Mouse (Mus musculus): Measurements from ENCODE around the gene Usp49. TPM values are rescaled to one million over a fixed set of nuclear protein-coding genes. Genes with fewer than 3 reads are reported as not detected.
"Not testable (repeated sequence)": the region's sequence is repeated elsewhere in the genome, so short reads cannot be mapped to it uniquely, and the experiment has no call there.

Usp49 gene
- polyA plus RNA-seq, 1 experiment, result 6.7 TPM

- Histone ChIP-seq H3K4me3 (replicated peaks; ENCODE audit: extremely low read depth, low read depth, low read length) (no peak overlapping the region), H3K4me1 (ENCODE audit: control insufficient read depth, insufficient read depth, low read length) (0 out of 2 replicates have a peak, but pooled peaks cover 3% of the 10 kb centered on the region)
- no peak for DNase-seq
- WGBS, result 75% methylated on average over 7 of the region's 7 CpGs
- TF ChIP-seq CTCF (IDR thresholded peaks at IDR 0.05; ENCODE audit: insufficient read depth, low read length) (no peak), POLR2A (IDR thresholded peaks at IDR 0.05; ENCODE audit: borderline replicate concordance, extremely low read depth, low read depth, low read length) (no peak)
Measured at GRCm38 (mm10) chr17:47633999-47634770, 3.7 kb downstream of the Usp49 start.

DNA sequence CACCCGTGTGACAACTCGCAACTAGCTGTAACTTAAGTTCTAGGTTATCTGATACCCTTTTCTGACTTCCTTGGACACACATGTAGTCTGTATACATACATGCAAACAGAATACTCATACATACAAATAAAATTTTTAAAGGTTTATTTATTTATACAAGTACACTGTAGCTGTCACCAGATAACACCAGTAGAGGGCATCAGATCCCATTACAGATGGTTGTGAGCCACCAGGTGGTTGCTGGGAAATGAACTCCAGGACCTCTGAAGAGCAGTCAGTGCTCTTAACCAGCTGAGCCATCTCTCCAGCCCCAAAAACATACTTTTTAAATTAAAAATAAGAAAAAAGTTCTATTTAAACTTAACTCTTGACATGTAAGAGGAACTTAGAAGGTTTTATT lies 12.5 kb downstream of the Usp49 start:
- H3K4me3 ChIP-seq (replicated peaks; ENCODE audit: extremely low read depth, low read depth, low read length), result no peak overlapping the region
- no peak for DNase-seq
- 83% methylated on average over 2 of the region's 2 CpGs for WGBS
- TF ChIP-seq POLR2A (IDR thresholded peaks at IDR 0.05; ENCODE audit: borderline replicate concordance, extremely low read depth, low read depth, low read length), result no peak
- no peaks in the 10 kb centered on the region for H3K4me1 ChIP-seq (ENCODE audit: control insufficient read depth, insufficient read depth, low read length)

GRCm38 (mm10) chr17:47646683-47647082 lies 16.2 kb downstream of the Usp49 start:
- H3K4me3 ChIP-seq (replicated peaks; ENCODE audit: extremely low read depth, low read depth, low read length), result no peak overlapping the region
- H3K4me1 ChIP-seq (ENCODE audit: control insufficient read depth, insufficient read depth, low read length), result no peaks in the 10 kb centered on the region
- TF ChIP-seq POLR2A (IDR thresholded peaks at IDR 0.05; ENCODE audit: borderline replicate concordance, extremely low read depth, low read depth, low read length), result no peak
- TF ChIP-seq CTCF (IDR thresholded peaks at IDR 0.05; ENCODE audit: insufficient read depth, low read length), result peak; percentile 36; the same call in 1 of the 2 replicates
- 67% methylated on average over 1 of the region's 1 CpGs for WGBS
- DNase-seq, result peak; percentile 68

- no peaks in the 10 kb centered on the region for H3K4me1 ChIP-seq (ENCODE audit: control insufficient read depth, insufficient read depth, low read length)
- no peak for TF ChIP-seq CTCF (IDR thresholded peaks at IDR 0.05; ENCODE audit: insufficient read depth, low read length)
- no peak for TF ChIP-seq POLR2A (IDR thresholded peaks at IDR 0.05; ENCODE audit: borderline replicate concordance, extremely low read depth, low read depth, low read length)
- DNase-seq, result no peak
- no peak overlapping the region for H3K4me3 ChIP-seq (replicated peaks; ENCODE audit: extremely low read depth, low read depth, low read length)
- WGBS, result 65% methylated on average over 4 of the region's 4 CpGs
Measured at GRCm38 (mm10) chr17:47648966-47649365, 18.5 kb downstream of the Usp49 start.

DNA sequence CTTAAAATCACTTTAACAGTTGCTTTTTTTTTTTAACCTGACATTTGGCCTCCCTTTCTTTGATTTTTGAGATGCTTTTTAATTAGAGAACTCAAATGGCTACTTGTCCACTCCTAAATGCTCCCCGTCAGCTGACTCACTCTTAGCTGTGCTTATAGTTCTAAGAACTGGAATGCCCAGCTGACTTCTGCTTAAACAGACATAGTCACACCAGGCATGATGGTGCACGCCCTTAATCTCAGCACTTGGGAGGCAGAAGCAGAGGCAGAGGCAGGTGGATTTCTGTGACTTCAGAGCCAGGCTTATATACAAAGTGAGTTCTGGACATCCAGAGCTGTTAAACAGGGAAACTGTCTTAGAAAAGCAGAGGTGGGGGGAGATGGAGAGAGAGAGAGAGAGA lies 21.5 kb downstream of the Usp49 start:
- Histone ChIP-seq H3K4me1 (ENCODE audit: control insufficient read depth, insufficient read depth, low read length) (no peaks in the 10 kb centered on the region), H3K4me3 (replicated peaks; ENCODE audit: extremely low read depth, low read depth, low read length) (no peak overlapping the region)
- DNase-seq, result no peak
- 77% methylated on average over 2 of the region's 2 CpGs for WGBS
- TF ChIP-seq POLR2A (IDR thresholded peaks at IDR 0.05; ENCODE audit: borderline replicate concordance, extremely low read depth, low read depth, low read length) (no peak), CTCF (IDR thresholded peaks at IDR 0.05; ENCODE audit: insufficient read depth, low read length) (no peak)

DNA sequence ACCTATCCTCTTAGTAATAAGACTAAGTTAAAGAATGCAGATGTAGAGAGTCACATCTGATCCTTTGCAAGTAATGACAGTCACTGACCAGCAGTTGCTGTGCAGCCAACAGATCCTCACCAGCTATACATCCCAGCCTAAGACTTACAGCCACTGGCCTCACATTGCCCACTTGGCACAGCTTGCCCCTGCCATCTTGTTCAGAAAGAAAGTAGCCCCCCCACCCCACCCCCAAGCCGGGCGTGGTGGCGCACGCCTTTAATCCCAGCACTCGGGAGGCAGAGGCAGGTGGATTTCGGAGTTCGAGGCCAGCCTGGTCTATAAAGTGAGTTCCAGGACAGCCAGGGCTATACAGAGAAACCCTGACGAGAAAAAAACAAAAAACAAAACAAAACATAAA lies 23.9 kb downstream of the Usp49 start:
- DNase-seq; H3K4me3 ChIP-seq (replicated peaks; ENCODE audit: extremely low read depth, low read depth, low read length); H3K4me1 ChIP-seq (ENCODE audit: control insufficient read depth, insufficient read depth, low read length): not testable (repeated sequence)
- WGBS, result 95% methylated on average over 8 of the region's 8 CpGs

DNA sequence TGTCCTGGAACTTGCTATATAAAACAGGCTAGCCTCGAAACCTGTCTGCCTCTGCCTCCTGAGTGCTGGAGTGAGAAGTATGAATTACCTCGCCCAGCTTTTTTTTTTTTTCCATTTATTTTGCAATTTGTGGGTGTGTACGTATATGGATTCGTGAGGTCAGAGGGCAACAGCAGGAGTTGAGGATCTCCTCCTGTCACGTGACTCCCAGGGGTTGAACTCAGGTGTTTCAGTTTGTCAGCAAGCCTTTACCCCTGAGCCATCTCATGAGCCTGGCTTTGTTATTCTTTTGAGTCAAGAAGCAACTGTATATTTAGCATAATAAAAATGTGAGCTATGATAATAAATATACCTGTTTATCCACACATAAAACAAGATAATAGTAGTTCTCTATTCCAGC lies 25.2 kb downstream of the Usp49 start:
- 58% methylated on average over 5 of the region's 5 CpGs for WGBS
- H3K4me1 ChIP-seq (ENCODE audit: control insufficient read depth, insufficient read depth, low read length), result no peaks in the 10 kb centered on the region
- no peak overlapping the region for H3K4me3 ChIP-seq (replicated peaks; ENCODE audit: extremely low read depth, low read depth, low read length)
- no peak for TF ChIP-seq CTCF (IDR thresholded peaks at IDR 0.05; ENCODE audit: insufficient read depth, low read length)
- no peak for TF ChIP-seq POLR2A (IDR thresholded peaks at IDR 0.05; ENCODE audit: borderline replicate concordance, extremely low read depth, low read depth, low read length)
- no peak for DNase-seq

DNA sequence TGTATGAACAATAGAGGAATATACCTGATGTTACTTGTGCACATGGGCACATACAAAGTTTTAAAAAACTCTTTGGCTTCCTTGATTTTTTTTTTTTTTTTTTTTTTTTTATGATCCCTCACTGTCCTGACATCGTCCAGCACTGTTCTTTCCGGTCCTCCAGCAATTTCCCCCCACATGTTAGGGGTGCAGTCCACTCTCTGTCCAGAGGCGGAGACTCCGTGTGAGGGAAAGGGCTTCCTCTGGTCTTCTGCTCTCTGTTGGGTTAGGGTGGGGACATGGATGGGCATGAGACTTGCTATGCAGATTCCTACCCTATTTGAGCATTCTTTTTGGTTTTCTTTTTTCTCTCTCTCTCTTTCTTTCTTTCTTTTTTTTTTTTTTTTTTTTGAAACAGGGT lies 27.4 kb downstream of the Usp49 start:
- WGBS, result 65% methylated on average over 4 of the region's 4 CpGs
- DNase-seq, result no peak
- no peak overlapping the region for H3K4me3 ChIP-seq (replicated peaks; ENCODE audit: extremely low read depth, low read depth, low read length)
- H3K4me1 ChIP-seq (ENCODE audit: control insufficient read depth, insufficient read depth, low read length), result no peaks in the 10 kb centered on the region; the same call in 1 of the 2 replicates
- TF ChIP-seq CTCF (IDR thresholded peaks at IDR 0.05; ENCODE audit: insufficient read depth, low read length) (no peak), POLR2A (IDR thresholded peaks at IDR 0.05; ENCODE audit: borderline replicate concordance, extremely low read depth, low read depth, low read length) (no peak)

- no peak for DNase-seq
- TF ChIP-seq CTCF (IDR thresholded peaks at IDR 0.05; ENCODE audit: insufficient read depth, low read length), result no peak
- TF ChIP-seq POLR2A (IDR thresholded peaks at IDR 0.05; ENCODE audit: borderline replicate concordance, extremely low read depth, low read depth, low read length), result no peak
- 55% methylated on average over 3 of the region's 3 CpGs for WGBS
- Histone ChIP-seq H3K4me3 (replicated peaks; ENCODE audit: extremely low read depth, low read depth, low read length) (no peak overlapping the region), H3K4me1 (ENCODE audit: control insufficient read depth, insufficient read depth, low read length) (no peaks in the 10 kb centered on the region; the same call in 1 of the 2 replicates)
Measured at GRCm38 (mm10) chr17:47658741-47659243, 28.3 kb downstream of the Usp49 start.

- WGBS, result 70% methylated on average over 9 of the region's 9 CpGs
- H3K4me3 ChIP-seq (replicated peaks; ENCODE audit: extremely low read depth, low read depth, low read length), result no peak overlapping the region
- TF ChIP-seq POLR2A (IDR thresholded peaks at IDR 0.05; ENCODE audit: borderline replicate concordance, extremely low read depth, low read depth, low read length) (no peak), CTCF (IDR thresholded peaks at IDR 0.05; ENCODE audit: insufficient read depth, low read length) (no peak)
- no peak for DNase-seq
- H3K4me1 ChIP-seq (ENCODE audit: control insufficient read depth, insufficient read depth, low read length), result peaks cover 3% of the 10 kb centered on the region
Measured at GRCm38 (mm10) chr17:47663009-47663713, 32.7 kb downstream of the Usp49 start.
